Mouse (Mus musculus) left cerebral cortex, adult 8-10 months (tissue): Measurements from ENCODE around the gene Olfr722. TPM values are rescaled to one million over a fixed set of nuclear protein-coding genes. Genes with fewer than 3 reads are reported as not detected.
"Not testable (repeated sequence)": the region's sequence is repeated elsewhere in the genome, so short reads cannot be mapped to it uniquely, and the experiment has no call there.

Experiments
- DNase-seq, 2 experiments: peaks; one replicate each; pipeline ENCODE4 v3.0.0; 2022; ENCODE audit warnings: low spot score in 2 of 2
- total RNA-seq, 4 experiments: library from RNA; stranded (reverse); gene quantifications; 2 replicates each; pipeline ENCODE4 v1.2.4; 2022

Olfr722 gene
- total RNA-seq: not detected

DNA sequence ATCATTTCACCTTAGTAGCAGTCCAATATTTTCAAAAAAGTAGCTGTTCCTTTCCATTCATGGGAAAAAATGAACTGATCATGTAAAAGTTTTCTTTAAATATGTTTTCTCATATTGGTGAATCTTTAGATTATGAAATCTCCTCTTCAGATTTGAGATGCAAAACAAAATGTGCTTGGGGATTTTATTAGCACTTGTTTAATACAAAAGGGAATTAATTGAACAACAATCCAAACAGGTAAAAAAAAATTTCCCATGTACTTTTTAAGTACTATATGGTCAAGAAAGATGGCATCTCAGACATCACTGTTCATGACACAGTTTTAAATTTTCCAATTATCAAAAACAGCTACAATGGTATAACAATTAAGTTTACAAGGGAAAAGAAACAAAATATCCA lies at the start of gene Olfr722:
TSS of gene Olfr722 (minus strand) at position 101 of the 400 bp plus-strand sequence.
- no peak for DNase-seq

DNA sequence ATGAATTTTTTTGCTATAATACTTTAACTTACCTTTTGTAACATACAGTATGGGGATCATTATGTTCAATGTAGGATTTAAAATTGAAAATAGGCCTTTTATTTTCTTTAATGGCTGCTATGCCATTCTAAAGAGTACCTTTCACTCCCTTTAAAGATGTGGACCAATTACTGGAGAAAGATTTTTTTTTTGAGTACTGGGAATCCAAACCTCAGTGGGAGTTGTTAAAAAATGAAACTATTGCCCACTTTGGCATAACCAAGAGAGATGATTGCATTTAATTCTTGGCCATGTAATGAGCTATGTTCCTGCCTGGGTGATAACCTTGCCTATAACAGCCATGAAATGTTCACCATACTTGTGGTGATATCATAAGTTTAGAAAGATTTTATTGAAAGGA lies 29.9 kb upstream of the Olfr722 start, which contains the start of gene Olfr723:
TSS of gene Olfr723 (minus strand) at position 101 of the 400 bp plus-strand sequence.
- not testable (repeated sequence) for DNase-seq

GRCm38 (mm10) chr14:49860387-49860786 lies 41.4 kb downstream of the Olfr722 start:
- no peak for DNase-seq

Other genes starting within 250 kb of the Olfr722 start
- gene Armh4, start 118.6 kb downstream of the Olfr722 start, total RNA-seq: 10 to 100 TPM; 25.9 to 31.4 (median 28.0) TPM
- not detected for gene Olfr723, start 29.8 kb upstream of the Olfr722 start, total RNA-seq
- not detected for gene Olfr724, start 61.3 kb upstream of the Olfr722 start, total RNA-seq
- not detected for gene Olfr725, start 138.4 kb upstream of the Olfr722 start, total RNA-seq
- not detected for gene Olfr726, start 189.0 kb upstream of the Olfr722 start, total RNA-seq
- gene Olfr727, start 221.2 kb upstream of the Olfr722 start, total RNA-seq: not detected
- not detected for gene Olfr728, start 240.7 kb upstream of the Olfr722 start, total RNA-seq